Mouse (Mus musculus): ENCODE data around the gene Mindy2. TPM values are rescaled to one million over a fixed set of nuclear protein-coding genes. Genes with fewer than 3 reads are reported as not detected.

Mindy2 gene
- total RNA-seq, 2 experiments from 2014 or later, result 32.9 to 36.2 TPM

- intact Hi-C loops (cut with DNase I), result loop anchor here (5.0 kb wide), 1 partner anchor 261 kb away; no protein-coding TSS in a partner anchor
- no peak for DNase-seq (ENCODE audit: low spot score in 2 of 2)
Observed at GRCm38 (mm10) chr9:70671278-70671677, 14.3 kb upstream of the Mindy2 start.

- no peak for DNase-seq (ENCODE audit: low spot score in 2 of 2)
Observed at GRCm38 (mm10) chr9:70670381-70670780, 13.4 kb upstream of the Mindy2 start.

GRCm38 (mm10) chr9:70669197-70669596 is 12.2 kb upstream of the Mindy2 start:
- intact Hi-C loops (cut with DNase I), result no loop called here
- no peak for DNase-seq (ENCODE audit: low spot score in 2 of 2)

More at GRCm38 (mm10) chr9:70670381-70670780, 13.4 kb upstream of the Mindy2 start:
- intact Hi-C loops (cut with DNase I), result loop anchor here (5.0 kb wide), 1 partner anchor 262 kb away; no protein-coding TSS in a partner anchor

- intact Hi-C loops (cut with DNase I), result no loop called here
- peak in 1 of 2 experiments; percentile 18 for DNase-seq (ENCODE audit: low spot score in 2 of 2)
Observed at GRCm38 (mm10) chr9:70668048-70668447, 11.1 kb upstream of the Mindy2 start.

GRCm38 (mm10) chr9:70666811-70667210 is 9.8 kb upstream of the Mindy2 start:
- intact Hi-C loops (cut with DNase I), result no loop called here
- no peak for DNase-seq (ENCODE audit: low spot score in 2 of 2)

GRCm38 (mm10) chr9:70665372-70666145 is 8.6 kb upstream of the Mindy2 start:
- intact Hi-C loops (cut with DNase I), result no loop called here
- no peak for DNase-seq (ENCODE audit: low spot score in 2 of 2)

- intact Hi-C loops (cut with DNase I), result no loop called here
- DNase-seq (ENCODE audit: low spot score in 2 of 2), result no peak
Observed at GRCm38 (mm10) chr9:70664847-70665246, 7.9 kb upstream of the Mindy2 start.

- intact Hi-C loops (cut with DNase I), result no loop called here
- no peak for DNase-seq (ENCODE audit: low spot score in 2 of 2)
Observed at GRCm38 (mm10) chr9:70658266-70658665, 1.3 kb upstream of the Mindy2 start.

GRCm38 (mm10) chr9:70656130-70657007 is 605 bp downstream of the Mindy2 start, which contains the start of gene Gm10642:
TSS of gene Gm10642 (plus strand) at chr9:70656251.
- intact Hi-C loops (cut with DNase I), result no loop called here
- peak; percentile 61 to 78 for DNase-seq (ENCODE audit: low spot score in 2 of 2)

- intact Hi-C loops (cut with DNase I), result no loop called here
- DNase-seq (ENCODE audit: low spot score in 2 of 2), result no peak
Observed at GRCm38 (mm10) chr9:70655764-70656129, 1.2 kb downstream of the Mindy2 start.

GRCm38 (mm10) chr9:70654496-70654895 is 2.5 kb downstream of the Mindy2 start:
- intact Hi-C loops (cut with DNase I), result no loop called here
- DNase-seq (ENCODE audit: low spot score in 2 of 2), result peak in 1 of 2 experiments; percentile 14

GRCm38 (mm10) chr9:70653875-70654274 is 3.1 kb downstream of the Mindy2 start:
- intact Hi-C loops (cut with DNase I), result no loop called here
- DNase-seq (ENCODE audit: low spot score in 2 of 2), result no peak

- no peak for DNase-seq (ENCODE audit: low spot score in 2 of 2)
- intact Hi-C loops (cut with DNase I), result no loop called here
Observed at GRCm38 (mm10) chr9:70652221-70652620, 4.8 kb downstream of the Mindy2 start.

GRCm38 (mm10) chr9:70650994-70651393 is 6.0 kb downstream of the Mindy2 start:
- DNase-seq (ENCODE audit: low spot score in 2 of 2), result no peak
- intact Hi-C loops (cut with DNase I), result no loop called here

- intact Hi-C loops (cut with DNase I), result no loop called here
Observed at GRCm38 (mm10) chr9:70650260-70650659, 6.7 kb downstream of the Mindy2 start.

GRCm38 (mm10) chr9:70636748-70637147 is 20.2 kb downstream of the Mindy2 start:
- intact Hi-C loops (cut with DNase I), result no loop called here
- no peak for DNase-seq (ENCODE audit: low spot score in 2 of 2)

More at GRCm38 (mm10) chr9:70650260-70650659, 6.7 kb downstream of the Mindy2 start:
- DNase-seq (ENCODE audit: low spot score in 2 of 2), result no peak

- intact Hi-C loops (cut with DNase I), result no loop called here
- no peak for DNase-seq (ENCODE audit: low spot score in 2 of 2)
Observed at GRCm38 (mm10) chr9:70631665-70632064, 25.3 kb downstream of the Mindy2 start.

- peak in 1 of 2 experiments; percentile 11 for DNase-seq (ENCODE audit: low spot score in 2 of 2)
- intact Hi-C loops (cut with DNase I), result no loop called here
Observed at GRCm38 (mm10) chr9:70629711-70630110, 27.3 kb downstream of the Mindy2 start.

- intact Hi-C loops (cut with DNase I), result no loop called here
Observed at GRCm38 (mm10) chr9:70611026-70611673, 45.8 kb downstream of the Mindy2 start.

More at GRCm38 (mm10) chr9:70611026-70611673, 45.8 kb downstream of the Mindy2 start:
- no peak for DNase-seq (ENCODE audit: low spot score in 2 of 2)

Data from left cerebral cortex, postnatal 14 days (tissue).